In genomic region chr19:42307019-42307418, GRCm38 (mm10) we compare ENCODE assay signal across 11 mouse cellular contexts. TPM values are rescaled to one million over a fixed set of nuclear protein-coding genes. Genes with fewer than 3 reads are reported as not detected.
DNase-seq lines count a peak whose midpoint lies in the region; ATAC-seq lines count a peak whose summit lies in the region.
"Had no signal": no experiment of that assay in that cellular context is flagged by ENCODE, and none has a peak within 500 bp of the region (broad histone marks: within the 10 kb centered on the region; RNA-seq: fewer than 3 reads in every experiment).

No protein-coding gene starts in this region.

- no peak for ATAC-seq in hindbrain, embryonic 14.5 days (ENCODE audit: low FRiP score)
- ATAC-seq in neural tube, embryonic 15.5 days (ENCODE audit: low FRiP score), result no peak
- 0 out of 2 replicates have a peak, but pooled peaks have one; percentile 10 for ATAC-seq in granulocyte monocyte progenitor cell, adult 5-6 weeks (replicated peaks; ENCODE audit: poor library complexity, severe bottlenecking)
- ATAC-seq in stomach, embryonic 15.5 days (ENCODE audit: insufficient read depth, low FRiP score, low read depth), result peak; percentile 14; the same call in 1 of the 2 replicates
- ATAC-seq in activated CD4-positive, CD25-positive, alpha-beta regulatory T cell, adult 4 months, result no peak

- peak; percentile 66 for DNase-seq in hindbrain, embryonic 10.5 days (ENCODE audit: low spot score)
- no peak for DNase-seq in hindbrain, embryonic 14.5 days (ENCODE audit: low spot score)
- peak; percentile 53 for DNase-seq in neural tube, embryonic 10.5 days (ENCODE audit: extremely low spot score, low spot score)
- DNase-seq in right cerebral cortex, postnatal 25 days, result no peak
- DNase-seq: lung, embryonic 14.5 days had no signal

- peaks cover 40% of the 10 kb centered on the region for H3K4me1 ChIP-seq in hindbrain, embryonic 10.5 days (replicated peaks)
- H3K4me1 ChIP-seq in hindbrain, embryonic 14.5 days (replicated peaks; ENCODE audit: control insufficient read depth, insufficient read depth, low read length), result peaks cover 25% of the 10 kb centered on the region
- H3K4me1 ChIP-seq in neural tube, embryonic 15.5 days, result peaks cover 26% of the 10 kb centered on the region
- 0 out of 2 replicates have a peak, but pooled peaks cover 3% of the 10 kb centered on the region for H3K4me1 ChIP-seq in stomach, embryonic 15.5 days

- no peak overlapping the region for H3K4me2 ChIP-seq in hindbrain, embryonic 14.5 days (replicated peaks)
- no peak overlapping the region for H3K4me2 ChIP-seq in neural tube, embryonic 15.5 days
- H3K4me2 ChIP-seq in stomach, embryonic 15.5 days, result no peak overlapping the region
- H3K4me2 ChIP-seq: embryonic facial prominence, embryonic 13.5 days; lung, embryonic 14.5 days had no signal

- 14% methylated on average over 8 of the region's 8 CpGs for WGBS in hindbrain, embryonic 10.5 days
- 10% methylated on average over 8 of the region's 8 CpGs for WGBS in hindbrain, embryonic 14.5 days
- WGBS in neural tube, embryonic 15.5 days, result 12% methylated on average over 8 of the region's 8 CpGs
- WGBS in stomach, embryonic 15.5 days, result 7% methylated on average over 8 of the region's 8 CpGs

- no peaks in the 10 kb centered on the region for H3K36me3 ChIP-seq in hindbrain, embryonic 10.5 days
- no peaks in the 10 kb centered on the region for H3K36me3 ChIP-seq in hindbrain, embryonic 14.5 days (replicated peaks; ENCODE audit: control insufficient read depth, insufficient read depth)
- H3K36me3 ChIP-seq in neural tube, embryonic 15.5 days, result no peaks in the 10 kb centered on the region
- no peaks in the 10 kb centered on the region for H3K36me3 ChIP-seq in stomach, embryonic 15.5 days
- H3K36me3 ChIP-seq: embryonic facial prominence, embryonic 13.5 days; G1E had no signal

- H3K9me3 ChIP-seq in hindbrain, embryonic 10.5 days, result no peaks in the 10 kb centered on the region
- no peaks in the 10 kb centered on the region for H3K9me3 ChIP-seq in hindbrain, embryonic 14.5 days (ENCODE audit: control insufficient read depth, low read length)
- no peaks in the 10 kb centered on the region for H3K9me3 ChIP-seq in neural tube, embryonic 15.5 days (replicated peaks)
- H3K9me3 ChIP-seq in stomach, embryonic 15.5 days, result no peaks in the 10 kb centered on the region
- H3K9me3 ChIP-seq: embryonic facial prominence, embryonic 13.5 days; G1E had no signal

- peaks cover 10% of the 10 kb centered on the region for H3K27me3 ChIP-seq in hindbrain, embryonic 10.5 days (ENCODE audit: insufficient read depth, poor library complexity, severe bottlenecking)
- no peaks in the 10 kb centered on the region for H3K27me3 ChIP-seq in hindbrain, embryonic 14.5 days (ENCODE audit: control insufficient read depth, insufficient read depth, low read length)
- H3K27me3 ChIP-seq in neural tube, embryonic 15.5 days (replicated peaks), result no peaks in the 10 kb centered on the region
- no peaks in the 10 kb centered on the region for H3K27me3 ChIP-seq in stomach, embryonic 15.5 days (replicated peaks)
- H3K27me3 ChIP-seq: embryonic facial prominence, embryonic 13.5 days had no signal

- 0 out of 2 replicates have a peak overlapping the region, but pooled peaks have one; percentile 3 for H3K4me3 ChIP-seq in hindbrain, embryonic 10.5 days
- H3K4me3 ChIP-seq in hindbrain, embryonic 14.5 days (replicated peaks; ENCODE audit: low read length), result no peak overlapping the region
- H3K4me3 ChIP-seq in neural tube, embryonic 15.5 days (replicated peaks), result no peak overlapping the region
- no peak overlapping the region for H3K4me3 ChIP-seq in stomach, embryonic 15.5 days (replicated peaks)
- H3K4me3 ChIP-seq: embryonic facial prominence, embryonic 13.5 days had no signal

- no peak overlapping the region; the same call in 1 of the 2 replicates for H3K27ac ChIP-seq in hindbrain, embryonic 10.5 days
- H3K27ac ChIP-seq in hindbrain, embryonic 14.5 days, result no peak overlapping the region
- no peak overlapping the region for H3K27ac ChIP-seq in neural tube, embryonic 15.5 days (replicated peaks)
- no peak overlapping the region for H3K27ac ChIP-seq in stomach, embryonic 15.5 days
- H3K27ac ChIP-seq: embryonic facial prominence, embryonic 13.5 days had no signal

- H3K9ac ChIP-seq in hindbrain, embryonic 14.5 days, result no peak overlapping the region
- no peak overlapping the region for H3K9ac ChIP-seq in neural tube, embryonic 15.5 days (replicated peaks)
- no peak overlapping the region for H3K9ac ChIP-seq in stomach, embryonic 15.5 days
- H3K9ac ChIP-seq: embryonic facial prominence, embryonic 13.5 days; lung, embryonic 14.5 days had no signal

RNA-seq across cellular contexts. Expression of gene Golga7b, which starts 59.6 kb away (rescaled TPM):
- polyA plus RNA-seq in hindbrain, embryonic 10.5 days (2016; fragmentation: Nextera tagmentation; extraction: Ambion mirVana), result 1.7 and 4.2 TPM in 2 replicates
- 44.1 and 46.8 TPM in 2 replicates for polyA plus RNA-seq in hindbrain, embryonic 14.5 days (2014; fragmentation: Nextera tagmentation; extraction: Ambion mirVana)
- polyA plus RNA-seq in neural tube, embryonic 15.5 days (2015; fragmentation: Nextera tagmentation; extraction: Ambion mirVana), result 68.0 and 77.8 TPM in 2 replicates
- total RNA-seq in granulocyte monocyte progenitor cell, adult 5-6 weeks (2014; fragmentation: Nextera tagmentation), result not detected in 2 replicates
- total RNA-seq in granulocyte monocyte progenitor cell, adult 5-6 weeks (2017), result not detected in 2 replicates
- polyA plus RNA-seq in stomach, embryonic 15.5 days (2015; fragmentation: Nextera tagmentation; extraction: Ambion mirVana), result 1.1 and 1.5 TPM in 2 replicates
- polyA plus RNA-seq in activated CD4-positive, CD25-positive, alpha-beta regulatory T cell, adult 4 months (2017; shearing (Covaris generic)), result not detected
- polyA plus RNA-seq: G1E; lung, embryonic 14.5 days had no signal

Comparison
In these comparisons a context has a peak if more than half of its experiments do, and no peak if none do; other contexts are left out.
1. DNase-seq: peak in hindbrain, embryonic 10.5 days (single experiment) and neural tube, embryonic 10.5 days (single experiment); none in hindbrain, embryonic 14.5 days (single experiment) and right cerebral cortex, postnatal 25 days (single experiment).
2. ATAC-seq: peak in granulocyte monocyte progenitor cell, adult 5-6 weeks (single experiment) and stomach, embryonic 15.5 days (single experiment); none in hindbrain, embryonic 14.5 days (single experiment), neural tube, embryonic 15.5 days (single experiment) and activated CD4-positive, CD25-positive, alpha-beta regulatory T cell, adult 4 months (single experiment).